Mouse (Mus musculus): ENCODE measurements around the gene Zfp950.
A peak's percentile ranks its signal among the peaks of the same experiment; 100 is the strongest.

The Zfp950 gene

DNA sequence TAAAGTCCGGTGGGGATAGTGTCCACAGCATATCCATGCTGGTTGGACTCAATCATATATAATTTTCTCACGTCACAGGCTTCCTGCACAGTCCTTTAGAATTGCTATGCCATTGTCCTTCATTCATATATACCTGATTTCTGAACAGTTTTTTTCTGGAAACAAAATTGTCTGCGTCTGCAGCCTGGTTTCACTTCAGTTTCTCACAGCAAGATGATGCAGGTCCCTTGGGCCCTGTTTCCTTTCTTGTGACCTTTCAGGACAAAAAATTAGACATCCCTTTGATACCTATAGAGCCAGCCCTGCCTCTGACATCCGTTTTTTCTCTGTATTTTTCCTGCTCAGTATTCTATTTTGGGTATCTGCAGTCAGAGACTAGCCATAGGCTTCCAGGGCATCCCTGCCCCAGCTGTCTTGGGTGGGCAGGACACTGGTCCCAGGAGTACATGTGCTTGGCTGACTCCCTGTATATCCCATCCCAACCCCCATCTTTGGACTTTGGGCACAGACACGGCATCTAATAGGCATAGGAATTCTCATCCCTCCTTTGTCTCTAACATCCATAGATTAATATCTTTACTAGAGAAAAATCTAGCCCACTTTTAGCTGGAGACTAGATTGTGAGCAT, 83.7 kb downstream of the Zfp950 start:
- DNase-seq, result no peak

- DNase-seq, result no peak
Observed at GRCm38 (mm10) chr19:61052786-61053185, 87.9 kb downstream of the Zfp950 start.

DNA sequence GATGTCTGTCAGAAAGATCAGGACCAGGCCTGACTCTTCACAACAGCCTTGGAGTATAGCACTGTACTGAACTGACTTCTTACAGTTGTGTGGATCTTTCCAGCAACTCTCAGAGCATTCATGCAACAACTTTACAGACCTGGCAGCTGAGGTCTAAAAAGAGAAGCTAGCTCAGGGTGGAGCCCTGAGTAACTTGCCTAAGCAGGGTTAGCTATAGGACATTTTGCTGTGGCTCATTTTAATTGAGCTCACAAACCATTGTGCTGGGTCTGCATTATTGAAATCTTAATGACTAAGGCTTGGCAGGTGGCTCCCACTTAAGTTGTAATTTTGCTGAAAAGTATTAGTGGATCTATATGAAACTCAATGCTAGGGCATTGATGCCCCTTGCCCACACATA, 88.6 kb downstream of the Zfp950 start:
- DNase-seq, result no peak

DNA sequence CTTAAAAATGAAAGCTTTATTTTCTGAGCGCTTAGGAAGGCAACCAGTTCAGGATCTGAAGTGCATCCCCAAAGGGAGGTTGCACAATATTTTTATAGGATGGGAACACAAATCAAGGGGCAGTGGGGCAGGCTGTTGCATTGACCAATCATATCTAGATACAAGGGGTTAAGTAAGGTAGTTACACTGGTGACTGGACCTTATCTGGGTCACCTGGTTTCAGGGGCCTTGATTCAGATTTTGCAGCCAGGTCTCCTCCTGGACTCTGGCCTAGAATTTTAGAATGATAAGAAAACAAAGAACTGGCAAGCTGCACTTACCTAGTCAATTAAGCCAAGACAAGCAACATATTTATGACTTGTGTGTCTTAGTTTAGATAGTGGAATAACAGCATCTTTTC, 89.5 kb downstream of the Zfp950 start:
- DNase-seq, result no peak

- DNase-seq, result peak in 1 of 2 experiments; percentile 46
Observed at GRCm38 (mm10) chr19:61049413-61049812, 91.2 kb downstream of the Zfp950 start.

- DNase-seq, result no peak
Observed at GRCm38 (mm10) chr19:61048646-61049045, 92.0 kb downstream of the Zfp950 start.

DNA sequence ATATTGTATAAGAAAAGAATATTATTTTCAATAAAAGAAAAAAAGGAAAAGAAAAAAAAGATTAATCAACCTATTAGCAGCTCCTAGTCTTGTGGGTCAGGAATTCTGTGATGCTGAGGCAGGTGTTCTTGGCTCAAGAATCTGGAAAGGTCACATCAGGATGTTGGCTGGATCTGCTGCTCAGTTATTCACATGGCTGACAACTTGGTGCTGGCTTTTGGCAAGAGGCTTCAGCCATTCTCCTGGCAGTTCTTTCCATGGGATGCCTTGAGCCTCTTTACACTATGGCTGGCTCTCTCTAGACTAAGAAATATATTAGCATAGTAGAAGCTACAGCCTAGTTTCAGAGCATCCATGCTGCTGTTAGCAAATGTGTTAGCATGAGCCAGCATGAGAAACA, 101.5 kb downstream of the Zfp950 start:
- DNase-seq, result no peak

- DNase-seq, result no peak
Observed at GRCm38 (mm10) chr19:61031570-61031969, 109.1 kb downstream of the Zfp950 start.

GRCm38 (mm10) chr19:61021939-61022566, 118.6 kb downstream of the Zfp950 start:
- DNase-seq, result peak; percentile 29 to 38

- DNase-seq, result no peak
Observed at GRCm38 (mm10) chr19:61021502-61021901, 119.1 kb downstream of the Zfp950 start.

GRCm38 (mm10) chr19:61017477-61018266, 123.0 kb downstream of the Zfp950 start:
- DNase-seq, result no peak

GRCm38 (mm10) chr19:61009266-61009665, 131.4 kb downstream of the Zfp950 start:
- DNase-seq, result peak in 1 of 2 experiments; percentile 9

Data from kidney, postnatal 25 days (tissue).